Mouse (Mus musculus) neural tube, embryonic 12.5 days (tissue): ENCODE data around the gene Fndc1. TPM values are rescaled to one million over a fixed set of nuclear protein-coding genes. Genes with fewer than 3 reads are reported as not detected.

Source experiments
- ATAC-seq: fragments of 200-750 bp; cut with Nextera tagmentation; 2 replicates; pipeline ENCODE4 v1.8.0; 2017; ENCODE audit warnings: low read depth, mild to moderate bottlenecking, moderate TSS enrichment, moderate library complexity; ENCODE audit not compliant: low FRiP score
- H3K27ac ChIP-seq: fragments of 300-500 bp; sonication (generic); 2 replicates; pipeline ENCODE4 v1.5.1; 2016
- H3K27me3 ChIP-seq: fragments of 300-500 bp; sonication (generic); replicated peaks from 2 replicates; pipeline ENCODE4 v1.6.1; 2016; ENCODE audit warnings: mild to moderate bottlenecking
- H3K36me3 ChIP-seq: fragments of 300-500 bp; sonication (generic); 2 replicates; pipeline ENCODE4 v1.6.1; 2016; ENCODE audit warnings: mild to moderate bottlenecking
- H3K4me1 ChIP-seq: fragments of 300-500 bp; sonication (generic); 2 replicates; pipeline ENCODE4 v1.6.1; 2016
- H3K4me2 ChIP-seq: fragments of 300-500 bp; sonication (generic); replicated peaks from 2 replicates; pipeline ENCODE4 v1.6.1; 2016; ENCODE audit warnings: mild to moderate bottlenecking
- H3K4me3 ChIP-seq: fragments of 300-500 bp; sonication (generic); 2 replicates; pipeline ENCODE4 v1.5.1; 2016
- H3K9ac ChIP-seq: fragments of 300-500 bp; sonication (generic); 2 replicates; pipeline ENCODE4 v1.6.1; 2016; ENCODE audit warnings: mild to moderate bottlenecking
- H3K9me3 ChIP-seq: fragments of 300-500 bp; sonication (generic); 2 replicates; pipeline ENCODE4 v1.6.1; 2016; ENCODE audit warnings: mild to moderate bottlenecking
- whole genome bisulfite sequencing: fragments of 180-500 bp; shearing (Covaris S2); methylation state at CpG from one replicate; pipeline ENCODE4 v1.1.7; 2016; 5-methylcytosine and 5-hydroxymethylcytosine counted together
- polyA plus RNA-seq: library from polyadenylated mRNA; unstranded; fragments of >200 nt; fragmentation: Nextera tagmentation; extraction: Ambion mirVana; gene quantifications from 2 replicates; pipeline ENCODE4 v1.2.1, GENCODE M21; 2016

Gene Fndc1
- polyA plus RNA-seq, 1 experiment from 2014 or later = 2.1 TPM

DNA sequence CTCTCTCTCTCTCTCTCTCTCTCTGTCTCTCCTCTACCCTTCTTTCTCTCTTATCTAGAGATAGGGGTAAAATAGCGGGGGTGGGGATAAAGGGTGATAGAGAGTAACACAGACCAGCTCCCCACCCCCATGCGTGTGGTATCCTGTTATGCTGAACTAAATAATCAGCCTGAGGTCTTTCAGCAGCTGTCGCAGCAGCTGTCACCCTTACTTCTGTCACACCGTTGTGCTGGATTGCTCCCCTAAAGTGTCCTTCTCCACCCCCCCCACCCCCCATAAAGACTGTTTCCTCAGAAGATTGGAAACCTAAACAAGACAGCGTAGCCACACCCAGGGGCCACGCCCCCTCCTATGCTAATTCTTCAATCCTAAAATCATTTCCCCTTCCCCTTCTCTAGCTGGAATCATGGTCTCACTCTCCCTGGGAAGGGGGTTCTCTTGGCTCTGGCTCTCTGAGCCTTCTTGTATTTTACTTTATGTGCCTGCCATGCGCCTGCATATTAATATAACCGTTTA lies 33.8 kb upstream of the Fndc1 start:
- no peak overlapping the region for H3K9ac ChIP-seq
- no peak overlapping the region for H3K4me3 ChIP-seq
- 0 out of 2 replicates have a peak, but pooled peaks cover 4% of the 10 kb centered on the region for H3K4me1 ChIP-seq
- no peak for ATAC-seq
- no peaks in the 10 kb centered on the region for H3K27me3 ChIP-seq
- WGBS = 67% methylated on average over 8 of the region's 8 CpGs
- no peak overlapping the region for H3K4me2 ChIP-seq
- no peak overlapping the region for H3K27ac ChIP-seq
- no peaks in the 10 kb centered on the region for H3K36me3 ChIP-seq
- no peaks in the 10 kb centered on the region for H3K9me3 ChIP-seq

DNA sequence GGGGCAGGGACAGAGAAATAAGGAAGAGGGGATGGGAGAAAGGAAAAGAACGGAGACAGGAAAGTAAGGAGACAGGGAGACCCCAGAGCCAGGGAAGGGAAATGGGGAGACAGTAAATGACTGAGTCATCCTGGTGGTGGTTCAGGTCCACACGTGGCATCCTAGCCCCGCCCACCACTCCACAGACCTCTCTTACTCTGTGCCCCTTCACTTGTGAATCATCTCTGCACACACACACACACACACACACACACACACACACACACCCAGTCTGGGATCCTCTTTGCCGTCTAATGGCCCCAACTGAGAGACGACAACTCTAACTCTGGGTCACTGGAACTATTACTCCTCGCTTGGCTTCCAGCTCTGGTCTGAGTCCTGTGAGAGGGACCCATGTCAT lies 30.6 kb upstream of the Fndc1 start:
- Histone ChIP-seq H3K4me1 (0 out of 2 replicates have a peak, but pooled peaks cover 4% of the 10 kb centered on the region), H3K27ac (no peak overlapping the region), H3K4me2 (no peak overlapping the region), H3K9me3 (no peaks in the 10 kb centered on the region), H3K9ac (no peak overlapping the region), H3K36me3 (no peaks in the 10 kb centered on the region), H3K27me3 (no peaks in the 10 kb centered on the region), H3K4me3 (no peak overlapping the region)
- no peak for ATAC-seq
- 78% methylated on average over 6 of the region's 6 CpGs for WGBS

DNA sequence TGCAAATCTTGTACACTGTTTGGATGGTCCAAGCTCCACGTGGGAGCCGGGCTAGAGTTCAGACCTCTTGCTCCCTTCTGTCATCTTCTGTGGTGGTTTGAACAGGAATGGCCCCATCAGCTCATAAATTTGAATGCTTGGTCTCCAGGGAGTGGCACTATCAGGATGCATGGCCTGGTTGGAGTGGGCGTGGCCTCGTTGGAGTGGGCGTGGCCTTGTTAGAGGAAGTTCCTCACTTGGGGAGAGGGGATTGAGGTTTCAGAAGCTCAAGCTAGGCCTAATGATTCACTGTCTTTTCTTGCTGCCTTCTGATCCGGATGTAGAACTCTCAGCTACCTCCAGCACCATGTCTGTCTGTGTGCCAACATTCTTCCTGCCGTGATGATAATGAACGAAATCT lies 28.7 kb upstream of the Fndc1 start:
- H3K27me3 ChIP-seq = no peaks in the 10 kb centered on the region
- H3K27ac ChIP-seq = no peak overlapping the region
- no peaks in the 10 kb centered on the region for H3K9me3 ChIP-seq
- H3K4me1 ChIP-seq = peaks cover 4% of the 10 kb centered on the region; the same call in 1 of the 2 replicates
- WGBS = 79% methylated on average over 8 of the region's 8 CpGs
- no peak for ATAC-seq
- no peak overlapping the region for H3K4me3 ChIP-seq
- no peak overlapping the region for H3K9ac ChIP-seq
- no peaks in the 10 kb centered on the region for H3K36me3 ChIP-seq
- no peak overlapping the region for H3K4me2 ChIP-seq

DNA sequence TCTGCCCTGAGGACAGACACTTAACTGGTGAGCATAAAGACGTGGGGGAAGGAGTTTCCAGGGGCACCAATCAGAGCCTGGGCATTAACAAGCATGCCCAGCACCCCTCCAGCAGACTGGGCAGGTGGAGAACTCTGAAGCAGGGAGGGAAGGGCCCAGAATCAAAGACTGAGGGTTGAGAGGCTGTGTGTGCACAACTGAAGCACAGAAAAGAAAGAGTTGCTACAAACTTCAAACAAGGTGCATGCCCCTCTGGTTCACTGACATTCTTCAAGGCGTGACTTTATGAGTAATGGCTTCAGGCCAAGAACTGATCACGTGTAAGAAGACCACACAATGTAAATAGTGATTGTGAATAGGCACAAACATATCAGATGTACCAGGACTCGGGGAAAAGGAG lies 24.9 kb upstream of the Fndc1 start:
- Histone ChIP-seq H3K4me2 (no peak overlapping the region), H3K27ac (no peak overlapping the region), H3K4me3 (no peak overlapping the region), H3K9ac (no peak overlapping the region), H3K36me3 (no peaks in the 10 kb centered on the region), H3K4me1 (no peaks in the 10 kb centered on the region; the same call in 1 of the 2 replicates), H3K27me3 (no peaks in the 10 kb centered on the region), H3K9me3 (no peaks in the 10 kb centered on the region)
- 64% methylated on average over 4 of the region's 4 CpGs for WGBS
- ATAC-seq = no peak

DNA sequence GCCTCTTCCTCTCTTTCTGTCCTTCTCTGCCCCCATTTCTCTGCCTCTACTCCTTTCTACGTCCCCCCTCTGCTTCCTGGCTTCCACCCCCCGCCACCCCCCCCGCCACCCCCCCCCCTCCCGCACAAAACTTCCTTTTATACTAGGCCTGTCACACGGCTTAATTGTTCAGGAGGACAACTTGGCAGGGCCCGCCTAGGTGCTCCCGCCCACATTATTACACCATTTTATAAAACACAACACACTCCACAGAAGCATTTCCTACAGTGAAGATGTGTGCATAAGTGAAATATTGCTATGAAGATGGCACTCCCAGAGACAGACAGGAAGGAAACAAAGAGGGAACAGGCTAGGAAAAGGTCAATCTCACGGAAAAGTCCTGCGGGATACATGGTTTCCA lies 24.4 kb upstream of the Fndc1 start:
- ATAC-seq = no peak
- Histone ChIP-seq H3K27me3 (no peaks in the 10 kb centered on the region), H3K36me3 (no peaks in the 10 kb centered on the region), H3K4me1 (no peaks in the 10 kb centered on the region; the same call in 1 of the 2 replicates), H3K9me3 (no peaks in the 10 kb centered on the region), H3K27ac (no peak overlapping the region), H3K4me3 (no peak overlapping the region), H3K4me2 (no peak overlapping the region), H3K9ac (no peak overlapping the region)
- WGBS = 72% methylated on average over 8 of the region's 9 CpGs

DNA sequence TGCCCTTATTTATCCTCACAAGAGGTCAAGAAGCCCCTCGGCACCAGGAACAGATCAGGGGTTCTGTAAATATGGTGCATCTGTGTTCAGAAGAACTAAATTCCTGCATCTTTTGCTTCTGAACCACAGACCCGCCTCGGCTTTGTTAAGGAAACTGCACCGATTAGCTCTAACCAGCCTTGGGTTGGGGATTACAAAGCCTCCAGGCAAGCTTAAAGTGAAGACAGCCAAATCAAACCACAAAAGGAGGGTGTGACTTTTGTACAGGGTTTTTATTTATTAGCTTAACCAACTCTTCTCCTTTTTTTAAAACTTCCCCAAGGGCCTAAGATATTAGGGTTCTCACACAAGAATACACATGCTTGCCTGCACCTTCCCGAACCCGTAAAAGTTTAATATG lies 23.1 kb upstream of the Fndc1 start:
- H3K9me3 ChIP-seq = no peaks in the 10 kb centered on the region
- H3K4me1 ChIP-seq = no peaks in the 10 kb centered on the region; the same call in 1 of the 2 replicates
- 83% methylated on average over 6 of the region's 6 CpGs for WGBS
- no peak overlapping the region for H3K4me2 ChIP-seq
- no peaks in the 10 kb centered on the region for H3K36me3 ChIP-seq
- no peak overlapping the region for H3K4me3 ChIP-seq
- no peak for ATAC-seq
- no peak overlapping the region for H3K9ac ChIP-seq
- H3K27me3 ChIP-seq = no peaks in the 10 kb centered on the region
- no peak overlapping the region for H3K27ac ChIP-seq

DNA sequence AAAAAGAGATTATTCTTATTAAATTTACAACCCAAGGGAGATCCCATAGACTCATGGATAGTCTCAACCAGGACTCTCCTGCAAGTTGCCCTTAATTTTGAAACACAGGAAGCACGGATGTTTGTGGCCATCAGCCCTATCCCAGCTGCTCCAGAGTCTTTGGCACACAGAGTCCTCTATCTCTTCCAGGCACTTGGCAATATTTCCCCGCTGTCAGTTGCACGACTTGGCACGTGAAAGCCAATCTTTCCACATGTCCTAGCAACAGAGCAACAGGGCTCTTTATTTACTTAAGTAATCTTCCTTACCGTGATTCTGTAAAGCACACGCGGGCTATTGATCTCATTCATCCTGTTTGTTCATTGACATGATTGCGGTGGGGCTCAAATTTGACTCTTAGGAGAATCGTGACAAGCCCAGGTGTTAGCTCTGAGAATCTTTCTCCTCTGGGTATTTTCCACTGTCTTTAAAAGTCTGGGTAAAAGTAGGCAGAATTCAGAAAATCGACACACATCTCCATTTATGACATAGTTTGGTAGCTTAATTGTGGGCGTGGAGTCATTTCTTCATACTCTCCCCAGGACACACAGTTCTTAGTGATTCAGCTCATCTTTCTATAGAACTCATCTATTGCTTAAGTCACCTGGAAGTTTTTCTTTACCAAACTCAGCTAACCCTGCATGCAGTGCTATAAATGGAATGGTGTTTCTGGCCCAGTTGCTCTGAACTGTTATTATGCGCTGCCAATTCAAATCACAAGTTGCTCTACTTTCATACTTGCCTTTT lies 13.6 kb upstream of the Fndc1 start:
- 88% methylated on average over 12 of the region's 12 CpGs for WGBS
- no peak for ATAC-seq
- Histone ChIP-seq H3K4me1 (no peaks in the 10 kb centered on the region), H3K27ac (no peak overlapping the region), H3K9me3 (no peaks in the 10 kb centered on the region), H3K4me3 (no peak overlapping the region), H3K27me3 (no peaks in the 10 kb centered on the region), H3K4me2 (no peak overlapping the region), H3K36me3 (no peaks in the 10 kb centered on the region), H3K9ac (no peak overlapping the region)

DNA sequence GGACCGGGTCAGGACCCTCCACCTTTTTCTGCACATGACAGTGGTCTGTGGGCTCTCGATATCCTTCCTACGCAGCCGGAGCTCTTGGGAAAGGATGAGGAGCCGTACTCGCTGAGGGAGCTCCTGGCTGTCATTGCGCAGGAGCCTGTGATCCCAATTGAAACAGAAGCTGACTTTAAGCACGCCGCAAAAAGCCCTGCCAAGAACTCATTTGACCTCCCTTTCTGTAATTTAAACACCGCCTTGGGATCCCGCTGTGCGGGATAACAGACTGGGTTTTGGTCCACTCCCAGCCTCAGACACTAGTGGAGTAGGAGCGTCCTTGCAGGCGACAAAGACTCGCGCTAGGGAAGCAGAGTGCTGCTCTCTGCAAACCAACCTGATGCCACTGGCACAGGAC lies 484 bp upstream of the Fndc1 start:
- Histone ChIP-seq H3K27me3 (peaks cover 10% of the 10 kb centered on the region), H3K4me1 (peaks cover 9% of the 10 kb centered on the region), H3K36me3 (no peaks in the 10 kb centered on the region), H3K9me3 (no peaks in the 10 kb centered on the region), H3K4me2 (peak overlapping the region; percentile 98), H3K27ac (no peak overlapping the region), H3K4me3 (peak overlapping the region; percentile 49), H3K9ac (peak overlapping the region; percentile 57; the same call in 1 of the 2 replicates)
- no peak for ATAC-seq
- WGBS = 14% methylated on average over 16 of the region's 16 CpGs

DNA sequence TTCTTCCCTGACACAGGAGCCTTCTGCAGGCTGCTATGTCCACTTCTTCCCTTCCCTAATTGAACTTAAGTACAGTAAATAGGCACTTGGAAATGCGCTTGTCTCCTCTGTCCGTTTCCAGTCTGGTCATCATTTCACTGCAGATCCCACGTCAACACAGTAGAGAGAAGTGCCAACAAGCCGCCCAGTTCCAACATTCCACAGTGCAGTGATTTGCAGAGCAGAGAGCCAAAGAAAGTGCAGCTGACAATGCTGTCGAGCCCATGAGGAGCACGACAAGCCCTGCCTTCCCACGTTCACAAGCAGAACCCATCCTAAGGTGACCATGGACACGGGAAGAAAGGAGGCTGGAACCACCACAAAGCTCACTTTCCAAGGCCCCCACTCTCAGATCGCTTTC lies 1.7 kb downstream of the Fndc1 start:
- no peaks in the 10 kb centered on the region for H3K36me3 ChIP-seq
- no peaks in the 10 kb centered on the region for H3K9me3 ChIP-seq
- ATAC-seq = no peak
- peaks cover 10% of the 10 kb centered on the region for H3K27me3 ChIP-seq
- no peak overlapping the region for H3K4me2 ChIP-seq
- H3K27ac ChIP-seq = no peak overlapping the region
- 80% methylated on average over 9 of the region's 9 CpGs for WGBS
- H3K9ac ChIP-seq = no peak overlapping the region
- H3K4me1 ChIP-seq = peaks cover 9% of the 10 kb centered on the region
- no peak overlapping the region for H3K4me3 ChIP-seq

DNA sequence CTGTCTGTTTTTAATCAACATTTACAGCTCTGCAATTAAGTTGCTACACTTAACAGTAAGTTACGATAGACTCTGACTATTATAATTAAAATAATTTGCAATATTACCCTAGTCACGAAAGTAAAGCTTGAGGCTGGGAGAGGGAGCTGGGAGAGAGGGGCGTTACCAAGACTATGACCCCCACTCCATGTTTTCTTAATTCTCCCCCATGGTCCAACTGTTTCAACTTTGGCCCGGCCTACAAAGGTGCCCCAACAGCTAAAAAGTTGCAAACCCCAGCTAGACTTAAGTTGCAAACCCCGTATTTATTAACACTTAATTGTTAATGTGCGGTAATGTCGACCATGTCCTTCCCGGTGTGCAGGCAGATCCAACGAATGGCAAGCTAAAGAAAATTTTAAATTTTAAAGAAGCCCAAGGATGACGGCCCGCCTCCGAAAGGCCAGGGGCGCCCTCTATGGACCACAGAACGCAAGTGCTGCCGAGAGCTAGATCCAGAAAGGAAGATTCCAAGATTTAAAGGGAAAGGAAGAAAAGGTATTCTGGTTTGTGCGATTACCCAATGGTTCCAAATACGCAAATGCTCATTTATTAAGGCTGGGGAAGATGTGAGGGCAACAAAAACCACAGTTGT lies 5.4 kb downstream of the Fndc1 start:
- H3K4me3 ChIP-seq = no peak overlapping the region
- H3K9ac ChIP-seq = no peak overlapping the region
- ATAC-seq = no peak
- no peak overlapping the region for H3K27ac ChIP-seq
- H3K36me3 ChIP-seq = no peaks in the 10 kb centered on the region
- 35% methylated on average over 17 of the region's 17 CpGs for WGBS
- no peaks in the 10 kb centered on the region for H3K9me3 ChIP-seq
- peaks cover 6% of the 10 kb centered on the region; the same call in 1 of the 2 replicates for H3K27me3 ChIP-seq
- peaks cover 1% of the 10 kb centered on the region for H3K4me1 ChIP-seq
- no peak overlapping the region for H3K4me2 ChIP-seq

DNA sequence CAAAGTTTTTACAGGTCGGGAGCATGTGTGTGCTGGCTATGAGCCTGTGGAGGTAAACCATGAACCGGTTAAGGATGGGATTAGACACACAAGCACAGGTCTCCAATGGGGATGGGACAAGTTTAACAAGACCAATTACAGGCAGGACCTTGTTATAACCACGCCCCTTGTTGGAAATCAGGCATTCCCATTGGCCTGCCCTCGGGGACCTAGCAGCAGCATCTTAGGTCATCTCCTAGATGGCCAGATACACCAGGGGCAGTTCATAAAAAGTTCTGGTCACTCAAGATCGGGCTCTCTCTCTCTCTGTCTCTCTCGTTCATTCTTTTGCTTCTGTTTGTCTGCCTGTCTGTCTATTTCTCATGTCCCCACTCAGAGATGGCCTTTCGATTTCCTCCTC lies 6.9 kb downstream of the Fndc1 start:
- H3K36me3 ChIP-seq = no peaks in the 10 kb centered on the region
- ATAC-seq = no peak
- no peak overlapping the region for H3K4me2 ChIP-seq
- WGBS = 85% methylated on average over 7 of the region's 7 CpGs
- H3K27me3 ChIP-seq = no peaks in the 10 kb centered on the region
- no peak overlapping the region for H3K27ac ChIP-seq
- no peak overlapping the region for H3K9ac ChIP-seq
- no peaks in the 10 kb centered on the region for H3K9me3 ChIP-seq
- H3K4me3 ChIP-seq = no peak overlapping the region
- no peaks in the 10 kb centered on the region for H3K4me1 ChIP-seq

DNA sequence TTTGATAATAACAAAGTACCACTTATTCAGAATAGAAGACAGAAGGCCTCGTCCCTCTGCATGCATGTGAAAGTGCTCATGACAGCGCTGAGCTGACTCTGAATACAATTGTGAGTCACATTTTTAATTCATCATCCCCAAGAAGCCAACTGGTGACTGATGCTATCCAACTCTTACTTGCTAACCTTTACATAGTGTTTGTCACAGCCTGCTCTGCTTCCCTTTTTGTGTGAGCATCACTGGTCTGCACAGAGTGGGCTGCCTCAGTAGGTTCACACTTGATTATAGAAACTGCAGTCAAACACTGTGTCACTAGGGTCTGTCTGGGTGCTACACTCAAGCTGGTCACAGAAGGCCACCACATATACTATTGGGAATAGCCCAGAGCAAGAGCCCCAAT lies 10.5 kb downstream of the Fndc1 start:
- Histone ChIP-seq H3K9ac (no peak overlapping the region), H3K36me3 (no peaks in the 10 kb centered on the region), H3K4me3 (no peak overlapping the region), H3K9me3 (no peaks in the 10 kb centered on the region), H3K4me1 (no peaks in the 10 kb centered on the region), H3K4me2 (no peak overlapping the region), H3K27me3 (no peaks in the 10 kb centered on the region), H3K27ac (no peak overlapping the region)
- WGBS = 79% methylated on average over 2 of the region's 2 CpGs
- no peak for ATAC-seq
